Mouse (Mus musculus): ENCODE measurements around the gene Asic2. TPM values are rescaled to one million over a fixed set of nuclear protein-coding genes. Genes with fewer than 3 reads are reported as not detected.

Gene Asic2
- polyA plus RNA-seq, 1 experiment = 1.2 TPM

DNA sequence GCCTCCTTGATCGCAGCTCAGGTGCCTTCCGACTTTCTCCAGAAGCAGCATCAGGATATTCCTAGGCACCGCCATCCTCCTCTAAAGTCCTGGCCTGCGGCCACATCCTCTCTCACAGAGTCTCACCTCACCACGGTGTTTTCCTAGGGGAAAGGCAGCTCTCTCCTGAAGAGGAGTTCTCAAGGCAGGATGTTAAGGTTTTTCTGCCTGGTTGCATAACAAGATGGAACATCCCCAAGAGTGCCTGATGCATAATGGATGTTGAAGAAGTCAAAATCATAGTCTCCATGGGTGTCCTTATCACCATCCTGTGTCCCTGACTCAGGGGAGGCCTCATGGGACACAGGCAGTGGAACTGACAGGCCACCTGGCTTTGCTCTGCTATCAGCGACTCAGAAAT lies 1060.4 kb downstream of the Asic2 start:
- DNase-seq (ENCODE audit: low spot score) = no peak

DNA sequence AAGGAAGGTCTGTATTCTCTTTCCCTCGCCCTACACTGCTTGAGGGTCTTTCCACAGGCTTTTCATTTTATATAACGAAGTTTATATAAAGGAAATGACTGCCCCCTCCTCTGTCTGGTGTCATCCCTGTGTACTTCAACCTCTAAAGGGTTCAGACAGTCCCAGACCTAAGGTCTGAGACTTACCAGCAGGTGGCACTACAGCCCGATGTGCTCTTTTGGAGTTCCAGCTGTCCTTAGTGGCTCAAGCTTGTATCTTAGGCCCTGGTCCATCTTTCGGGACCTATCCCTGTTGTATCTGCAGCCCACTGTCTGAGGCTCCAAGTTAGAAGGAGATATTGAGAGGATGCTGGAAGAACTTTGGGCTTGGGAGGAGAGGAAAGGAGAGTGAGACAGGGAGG lies 1061.8 kb downstream of the Asic2 start:
- DNase-seq (ENCODE audit: low spot score) = peak; percentile 35

DNA sequence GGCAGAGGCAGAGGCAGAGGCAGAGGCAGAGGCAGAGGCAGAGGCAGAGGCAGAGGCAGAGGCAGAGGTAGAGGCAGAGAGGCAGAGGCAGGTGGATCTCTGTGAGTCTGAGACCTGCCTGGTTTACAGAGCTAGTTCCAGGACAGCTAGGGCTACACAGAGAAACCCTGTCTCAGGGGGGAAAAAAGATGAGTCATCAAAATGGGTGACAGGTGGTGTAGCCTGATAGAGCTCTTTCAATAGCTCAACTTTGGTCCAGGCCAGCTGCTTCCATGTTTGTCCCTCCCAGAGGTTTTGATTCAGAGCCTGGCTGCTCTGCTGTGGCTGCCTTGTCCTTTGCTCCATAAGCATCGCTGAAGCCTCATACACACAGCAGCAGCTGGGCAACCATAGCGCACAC lies 1063.7 kb downstream of the Asic2 start:
- no peak for DNase-seq (ENCODE audit: low spot score)

DNA sequence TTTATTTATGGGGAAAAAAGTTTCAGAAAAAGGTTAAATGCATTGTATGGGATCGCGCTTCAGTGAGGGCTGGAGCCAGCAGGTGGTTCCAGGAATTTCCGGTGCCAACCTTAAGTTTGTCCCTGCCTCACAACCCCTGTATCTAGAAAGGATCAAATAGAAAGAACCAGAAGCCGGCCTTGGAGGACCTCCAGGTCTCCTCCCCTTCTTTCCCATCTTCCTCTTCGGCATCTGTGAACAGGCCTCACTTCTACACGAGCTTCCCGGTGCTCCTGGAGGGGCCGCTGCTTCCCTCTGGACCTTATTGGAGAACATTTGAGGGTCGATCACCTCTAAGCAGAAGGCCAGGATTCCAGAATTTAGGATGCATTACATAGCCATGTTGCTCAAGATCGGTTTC lies 1064.8 kb downstream of the Asic2 start:
- DNase-seq (ENCODE audit: low spot score) = no peak

DNA sequence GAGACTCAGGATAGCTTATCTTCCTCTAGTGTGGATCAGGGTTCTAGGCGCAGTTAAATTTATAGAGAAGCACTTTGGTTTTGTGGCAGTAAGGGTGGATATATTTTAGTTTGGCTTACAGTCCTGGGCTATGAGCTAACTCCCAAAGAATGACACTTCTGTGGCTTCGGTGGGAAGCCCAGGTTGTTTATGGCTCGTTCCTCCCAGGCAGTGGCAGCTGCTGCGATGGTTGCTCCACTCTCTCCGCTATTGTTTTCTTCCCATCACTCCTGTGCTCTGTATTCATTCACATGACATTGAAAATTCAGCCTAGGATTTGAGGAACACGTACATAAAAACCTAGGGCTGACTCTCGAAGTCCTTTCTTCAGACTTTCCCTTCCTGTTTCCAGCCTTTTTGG lies 1065.6 kb downstream of the Asic2 start:
- DNase-seq (ENCODE audit: low spot score) = no peak

DNA sequence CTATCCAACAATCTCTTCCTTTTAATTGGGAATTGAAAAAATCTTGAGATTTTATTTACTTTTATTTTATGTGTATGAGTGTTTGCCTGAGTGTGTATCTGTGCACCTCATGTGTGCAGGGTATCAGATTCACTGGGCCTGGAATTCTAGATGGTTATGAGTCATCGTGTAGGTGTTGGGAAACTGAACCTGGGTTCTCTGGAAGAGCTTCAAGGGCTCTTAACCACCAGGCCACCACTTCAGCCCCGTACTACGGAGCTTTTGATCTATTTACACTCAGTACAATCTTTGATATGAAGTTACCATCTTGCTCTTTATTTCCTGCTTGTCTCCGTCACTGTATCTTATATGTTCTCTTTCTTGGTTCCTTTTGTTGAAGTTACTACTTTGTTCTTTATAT lies 1067.7 kb downstream of the Asic2 start:
- no peak for DNase-seq (ENCODE audit: low spot score)

DNA sequence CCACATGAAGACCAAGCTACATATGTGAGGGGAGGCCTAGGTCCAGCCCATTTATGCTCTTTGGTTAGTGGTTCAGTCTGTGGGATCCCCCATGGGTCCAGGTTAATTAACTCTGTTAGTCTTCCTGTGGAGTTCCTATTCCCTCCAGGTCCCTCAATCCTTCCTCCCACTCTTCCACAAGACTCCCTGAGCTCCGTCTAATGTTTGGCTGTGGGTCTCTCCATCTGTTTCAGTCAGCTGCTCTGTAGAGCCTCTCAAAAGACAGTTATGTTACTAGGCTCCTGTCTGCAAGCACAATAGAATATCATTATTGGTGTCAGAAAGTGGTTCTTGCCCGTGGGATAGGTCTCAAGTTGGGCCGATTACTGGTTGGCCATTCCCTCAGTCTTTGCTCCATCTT lies 1072.4 kb downstream of the Asic2 start:
- no peak for DNase-seq (ENCODE audit: low spot score)

DNA sequence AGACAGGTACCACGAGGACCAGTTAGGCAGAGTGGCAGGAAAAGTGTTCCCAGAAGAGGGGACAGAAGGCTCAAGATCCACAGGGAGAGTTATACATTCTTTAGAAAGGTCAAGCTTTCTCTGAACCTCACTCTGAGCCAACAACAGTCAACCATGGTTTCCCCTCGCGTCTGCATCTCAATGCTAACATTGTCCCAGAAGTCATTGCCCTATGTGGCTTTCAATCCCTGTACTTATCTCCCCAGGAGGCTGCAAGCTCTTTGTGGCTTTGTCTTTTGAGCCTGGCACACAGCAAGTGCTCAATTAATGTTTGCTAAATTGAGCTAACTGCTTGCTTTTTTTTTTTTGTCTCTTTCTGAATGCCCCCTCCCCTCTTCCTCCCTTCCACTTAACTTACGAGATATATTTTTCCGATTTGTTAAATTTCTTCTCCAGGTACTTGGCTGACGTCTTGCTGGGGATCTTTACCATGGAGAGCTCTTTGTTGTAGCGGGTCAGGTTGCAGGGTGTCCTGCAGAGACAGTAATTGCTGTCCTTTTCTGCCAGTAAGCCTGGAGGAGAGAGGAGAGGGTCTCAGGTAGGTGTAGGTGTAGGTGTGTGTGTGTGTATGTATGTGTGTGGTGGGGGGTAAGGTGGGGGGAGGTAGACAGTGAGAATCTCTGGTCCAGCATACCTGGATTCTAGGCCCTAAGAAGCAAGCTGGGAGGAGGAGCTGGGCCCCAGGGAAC lies 1078.8 kb downstream of the Asic2 start:
- DNase-seq (ENCODE audit: low spot score) = no peak

DNA sequence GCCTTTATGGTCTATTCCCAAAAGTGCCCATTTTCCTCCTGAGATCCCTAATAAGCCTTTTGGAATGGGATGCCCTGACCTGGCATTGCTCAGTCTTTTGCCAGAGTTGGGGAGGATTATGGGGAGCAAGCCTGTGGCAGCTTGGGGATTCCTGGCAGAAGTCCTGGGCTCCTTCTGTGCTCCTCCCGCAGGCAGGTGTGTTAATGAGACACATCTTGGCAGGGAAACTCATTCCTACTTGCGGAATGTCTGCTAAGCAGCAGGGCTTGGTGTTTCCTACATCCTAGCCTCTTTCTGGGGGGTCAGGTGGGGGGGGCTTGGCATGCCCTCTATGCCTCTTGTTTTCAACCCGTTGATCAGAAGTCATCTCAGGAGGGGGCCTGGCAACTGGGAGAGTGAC lies 1081.2 kb downstream of the Asic2 start:
- DNase-seq (ENCODE audit: low spot score) = no peak

DNA sequence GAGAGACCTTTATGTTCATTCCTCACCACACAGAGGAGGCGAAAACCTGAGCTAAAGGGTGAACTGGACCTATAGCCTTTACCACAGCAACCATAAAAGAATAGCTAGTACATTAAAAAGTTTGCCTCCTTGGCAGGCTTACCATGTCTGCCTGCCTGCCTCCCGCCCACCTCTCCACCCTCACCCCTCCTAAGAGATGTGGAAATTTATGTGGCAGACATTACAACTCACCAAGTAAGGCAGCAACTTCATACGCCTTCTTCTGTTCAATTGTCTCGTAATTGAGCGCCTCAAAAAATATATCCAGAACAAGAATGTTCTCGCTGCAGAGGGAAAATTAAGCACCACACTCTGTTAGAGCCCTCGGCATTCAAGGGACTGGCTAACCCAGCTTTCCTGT lies 1081.9 kb downstream of the Asic2 start:
- no peak for DNase-seq (ENCODE audit: low spot score)

DNA sequence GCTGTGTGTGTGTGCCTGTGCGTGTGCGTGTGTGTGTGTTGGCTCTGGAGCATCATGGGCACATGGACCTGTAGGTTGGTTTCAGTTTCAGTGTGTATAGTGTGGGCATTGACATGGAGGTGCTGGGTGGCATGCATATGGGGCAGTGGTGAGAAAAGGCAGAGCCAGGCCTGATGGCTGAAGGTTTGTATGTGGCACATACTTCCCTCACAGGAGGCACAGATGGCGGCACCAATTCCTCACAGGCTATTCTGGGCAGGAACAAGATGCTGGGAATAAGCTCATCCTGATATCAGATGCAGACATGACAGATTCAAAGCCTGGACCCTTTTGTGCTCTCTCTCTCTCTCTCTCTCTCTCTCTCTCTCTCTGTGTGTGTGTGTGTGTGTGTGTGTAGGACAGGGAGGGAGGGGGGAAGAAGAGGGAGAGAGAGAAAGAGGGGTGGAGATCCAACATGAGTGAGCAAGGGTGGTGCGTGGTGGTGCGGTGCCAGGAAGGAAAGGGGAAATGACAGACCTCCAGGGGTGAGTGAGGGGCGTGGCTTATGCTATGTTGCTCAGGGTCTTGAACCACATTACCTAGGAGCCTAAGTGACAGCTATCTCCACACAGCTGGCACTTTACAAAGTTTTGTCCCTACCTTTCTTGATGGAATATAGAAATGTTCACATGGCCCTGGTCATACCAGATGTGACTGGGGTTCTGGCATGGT lies 1083.6 kb downstream of the Asic2 start:
- no peak for DNase-seq (ENCODE audit: low spot score)

DNA sequence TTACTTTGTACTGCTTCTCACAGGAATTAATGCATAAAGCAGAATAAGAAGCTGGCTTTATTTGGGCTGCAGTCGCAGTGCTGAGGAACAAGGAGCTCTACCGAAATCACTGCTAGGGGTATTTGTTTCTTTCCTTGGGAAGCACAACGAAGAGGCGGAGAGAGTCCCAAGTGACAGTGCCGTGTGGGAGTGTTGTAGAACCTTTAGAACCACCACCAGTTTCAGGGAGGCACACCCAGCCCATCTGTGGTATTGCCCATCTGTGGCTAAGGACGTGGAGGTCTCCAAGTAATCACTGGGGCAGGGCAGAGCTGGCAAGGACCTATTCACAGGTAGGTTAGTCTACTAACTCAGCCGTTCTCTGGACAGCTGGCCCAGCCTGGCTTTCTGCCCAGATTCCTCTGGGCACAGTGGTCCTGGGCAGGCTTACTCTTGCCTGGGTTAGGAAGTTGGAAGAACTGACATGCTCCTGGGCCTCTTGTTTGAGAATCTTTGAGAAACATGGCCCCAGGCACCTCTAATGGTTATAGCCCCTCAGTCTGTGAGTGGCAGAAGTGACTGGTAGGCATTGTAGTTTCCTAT lies 1085.9 kb downstream of the Asic2 start:
- DNase-seq (ENCODE audit: low spot score) = no peak

DNA sequence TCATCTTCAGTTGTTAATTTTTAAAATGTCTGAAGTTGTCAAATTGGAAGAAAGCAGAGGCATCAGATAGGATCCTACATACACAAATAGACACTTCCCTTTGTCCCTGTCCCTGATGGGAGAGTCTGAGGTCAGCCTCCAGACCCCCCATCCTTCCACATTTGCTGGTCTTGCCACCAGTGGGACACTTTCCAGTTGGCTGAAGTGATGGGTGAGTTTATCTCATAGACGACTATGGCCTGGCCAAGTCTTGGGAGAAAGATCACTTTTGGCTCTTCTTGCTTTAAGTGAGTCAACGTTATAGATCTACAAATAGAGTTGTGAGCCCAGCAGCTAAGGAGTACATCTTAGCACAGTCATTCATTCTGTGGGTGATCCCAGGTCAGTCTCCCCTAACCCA lies 1090.2 kb downstream of the Asic2 start:
- no peak for DNase-seq (ENCODE audit: low spot score)

DNA sequence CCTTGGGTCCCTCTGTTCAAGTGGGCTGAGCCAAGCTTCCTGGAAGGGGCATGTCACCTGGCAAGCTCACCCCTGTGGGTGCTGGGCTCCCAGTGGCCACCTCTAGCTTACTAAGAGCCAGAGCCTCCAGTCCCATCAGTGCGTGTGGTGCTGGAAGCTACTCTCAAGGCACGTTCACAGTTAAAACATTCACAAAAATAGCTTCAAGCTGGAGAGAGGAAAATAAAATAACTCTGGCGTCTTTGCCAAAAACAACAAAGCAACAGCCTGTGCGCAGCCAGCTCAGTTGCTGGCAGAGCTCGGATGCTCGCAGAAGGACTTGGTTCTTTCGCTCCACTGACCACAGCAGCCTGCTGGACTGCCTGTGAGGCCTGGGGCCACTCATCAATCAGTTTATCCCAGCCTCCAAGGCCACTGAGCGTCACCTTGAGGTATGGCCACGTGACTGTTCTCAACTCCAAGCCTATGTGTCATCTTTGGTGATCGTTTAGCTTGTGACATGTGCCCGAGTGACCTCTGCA lies 1091.1 kb downstream of the Asic2 start:
- DNase-seq (ENCODE audit: low spot score) = no peak

DNA sequence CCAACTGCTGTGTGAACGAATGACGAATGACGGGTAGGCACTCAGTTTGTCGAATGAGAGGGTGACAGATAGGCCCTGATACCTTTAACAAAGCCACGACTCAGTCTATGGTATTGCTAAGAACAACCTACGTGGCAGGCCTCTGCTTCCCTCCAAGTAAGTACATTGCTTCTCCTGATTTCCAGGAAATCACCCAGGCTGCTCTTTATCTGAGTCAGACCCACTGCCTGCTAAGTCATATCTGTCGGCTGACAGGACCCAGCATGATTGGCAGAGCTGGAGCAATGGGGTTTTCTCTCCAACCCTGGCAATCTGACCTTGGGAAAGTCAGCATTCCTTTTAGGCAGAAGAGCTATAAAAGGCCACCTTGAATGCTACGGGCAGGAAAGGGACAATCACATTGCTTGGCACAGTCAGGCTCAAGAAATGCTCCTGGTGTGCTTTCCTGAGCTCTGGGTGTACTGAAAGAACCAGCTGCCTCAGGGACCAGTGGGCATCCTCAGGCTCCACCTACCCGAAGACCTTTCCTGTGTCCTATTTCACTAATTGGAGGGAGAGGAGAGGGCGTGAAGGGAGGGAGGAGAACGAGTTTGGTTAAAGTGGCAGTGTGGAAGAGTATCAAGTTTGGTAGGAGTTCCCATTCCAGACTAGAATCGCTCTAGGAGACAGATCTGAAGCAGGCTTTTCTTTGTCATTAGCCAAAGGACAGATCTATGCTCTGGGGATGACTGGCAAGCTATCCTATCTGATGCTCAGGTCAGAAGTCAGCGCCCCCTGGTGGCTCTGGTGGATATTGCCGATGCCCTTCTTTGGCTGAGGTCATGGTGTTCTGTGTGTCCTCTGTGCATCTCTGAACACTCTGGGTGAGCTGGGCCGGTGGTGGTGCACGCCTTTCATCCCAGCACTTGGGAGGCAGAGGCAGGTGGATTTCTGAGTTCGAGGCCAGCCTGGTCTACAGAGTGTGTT lies 1095.5 kb downstream of the Asic2 start:
- DNase-seq (ENCODE audit: low spot score) = peak; percentile 44

DNA sequence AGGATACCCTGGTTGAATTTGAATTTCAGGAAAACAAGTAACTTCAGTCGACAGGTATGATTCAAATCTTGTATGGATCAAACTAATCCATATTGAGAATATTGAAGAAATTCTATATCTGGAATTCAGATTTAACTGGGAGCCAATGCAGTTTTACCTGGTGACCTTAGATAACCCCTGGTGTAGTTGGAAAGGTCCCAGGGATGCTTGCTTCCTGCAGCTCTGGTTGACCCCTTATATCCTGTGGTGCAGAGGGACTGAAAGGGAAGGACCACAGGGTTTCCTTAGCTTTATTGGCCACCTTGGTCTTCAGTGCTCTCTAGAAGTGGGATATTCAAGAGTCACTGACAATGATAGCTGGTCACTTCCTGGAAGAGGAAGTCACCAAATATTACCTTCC lies 1100.2 kb downstream of the Asic2 start:
- DNase-seq (ENCODE audit: low spot score) = no peak

DNA sequence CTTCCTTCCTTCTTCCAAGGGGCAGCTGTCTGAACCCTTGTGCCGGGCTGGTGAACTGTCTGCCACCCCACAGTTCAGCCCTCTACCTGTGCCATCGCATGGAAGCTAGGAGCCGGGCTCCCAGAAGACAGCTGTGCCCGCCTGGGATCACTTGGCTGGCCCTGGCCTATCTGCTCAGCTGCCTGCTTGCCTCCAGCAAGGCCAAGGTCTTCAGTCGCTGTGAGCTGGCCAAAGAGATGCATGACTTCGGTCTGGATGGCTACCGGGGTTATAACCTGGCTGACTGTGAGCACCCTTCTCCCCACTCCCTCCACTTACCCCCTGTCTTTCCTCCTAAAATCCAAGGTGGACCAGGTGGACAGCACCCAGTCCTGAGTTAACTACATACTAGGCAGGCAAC lies 1105.3 kb downstream of the Asic2 start:
- no peak for DNase-seq (ENCODE audit: low spot score)

DNA sequence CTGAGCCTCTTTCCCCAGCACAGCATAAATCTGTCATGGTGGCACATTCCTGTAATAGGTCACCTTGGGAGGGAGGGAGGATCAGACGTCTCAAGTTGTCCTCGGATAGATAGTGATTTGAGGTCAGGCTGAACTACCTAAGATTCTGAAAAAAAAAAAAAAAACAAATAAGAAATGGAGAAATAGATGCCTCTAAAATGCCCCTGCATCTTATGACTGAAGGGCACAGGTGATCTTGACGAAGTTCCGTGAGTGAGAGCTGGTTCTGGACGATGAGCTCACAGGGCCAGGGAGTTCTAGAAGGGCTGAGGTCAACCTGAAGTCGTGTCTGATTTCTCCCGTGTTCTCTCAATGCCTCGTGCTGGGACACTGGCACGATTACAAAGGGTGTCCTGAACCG lies 1110.2 kb downstream of the Asic2 start, which contains the start of gene Spaca3:
Gene Spaca3 (plus strand): TSS at position 301 of the 400 bp plus-strand sequence.
- DNase-seq (ENCODE audit: low spot score) = no peak

DNA sequence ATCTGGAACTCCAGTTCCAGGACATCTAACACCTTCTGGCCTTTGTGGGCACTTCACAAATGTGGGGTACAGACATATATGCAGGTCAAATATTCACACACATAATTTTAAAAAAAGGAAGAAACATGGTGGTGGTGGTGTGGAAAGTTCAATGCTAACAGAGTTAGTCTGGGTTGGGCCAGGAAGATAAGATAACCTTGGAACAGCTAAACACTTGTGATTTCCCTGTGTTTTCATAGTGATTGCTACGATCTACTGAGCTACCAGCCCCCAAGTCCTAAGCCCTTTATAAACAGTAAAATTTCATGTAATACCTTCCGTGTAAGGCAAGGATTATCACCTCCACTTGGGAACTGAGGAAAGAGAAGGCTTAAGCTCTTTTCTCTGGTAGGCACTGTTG lies 1111.4 kb downstream of the Asic2 start:
- no peak for DNase-seq (ENCODE audit: low spot score)

DNA sequence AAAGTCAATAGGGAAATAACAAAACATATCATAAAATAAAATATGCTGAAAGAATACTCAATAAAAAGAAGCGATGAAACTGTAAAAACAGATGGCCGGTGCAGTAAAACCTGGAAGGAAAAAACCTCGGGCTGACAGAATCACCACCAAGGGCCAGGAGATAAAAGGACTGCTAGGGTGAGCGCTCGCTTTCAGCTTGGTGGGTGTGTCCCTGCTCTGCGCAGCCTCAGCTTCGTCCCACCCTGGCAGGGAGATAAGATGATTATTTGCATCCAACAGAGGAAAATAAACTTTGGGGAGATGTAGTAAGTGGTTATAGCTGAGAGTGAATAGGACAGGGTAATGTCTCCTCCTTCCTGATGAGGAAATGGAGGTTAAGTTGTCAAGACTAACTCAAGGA lies 1113.3 kb downstream of the Asic2 start:
- DNase-seq (ENCODE audit: low spot score) = no peak

DNA sequence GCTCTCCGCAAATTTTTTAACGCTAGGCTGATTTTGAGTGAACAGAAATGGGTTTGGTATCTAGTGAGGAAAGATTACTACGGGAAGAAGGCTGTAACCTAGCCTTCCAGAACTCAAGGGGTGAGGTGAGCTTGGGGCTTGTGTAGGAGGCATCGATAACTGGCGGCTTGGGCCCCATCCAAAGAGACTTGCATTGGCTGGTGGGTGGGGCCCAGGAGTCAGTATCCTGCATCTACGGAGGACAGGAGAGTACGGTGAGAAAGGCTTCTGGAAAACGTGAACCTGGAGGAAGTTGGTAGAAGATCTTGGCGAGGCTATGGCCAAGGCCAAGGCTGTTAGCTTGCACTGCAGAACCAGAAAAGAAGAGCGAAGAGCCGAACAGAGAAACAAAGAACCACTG lies 1113.8 kb downstream of the Asic2 start:
- no peak for DNase-seq (ENCODE audit: low spot score)

DNA sequence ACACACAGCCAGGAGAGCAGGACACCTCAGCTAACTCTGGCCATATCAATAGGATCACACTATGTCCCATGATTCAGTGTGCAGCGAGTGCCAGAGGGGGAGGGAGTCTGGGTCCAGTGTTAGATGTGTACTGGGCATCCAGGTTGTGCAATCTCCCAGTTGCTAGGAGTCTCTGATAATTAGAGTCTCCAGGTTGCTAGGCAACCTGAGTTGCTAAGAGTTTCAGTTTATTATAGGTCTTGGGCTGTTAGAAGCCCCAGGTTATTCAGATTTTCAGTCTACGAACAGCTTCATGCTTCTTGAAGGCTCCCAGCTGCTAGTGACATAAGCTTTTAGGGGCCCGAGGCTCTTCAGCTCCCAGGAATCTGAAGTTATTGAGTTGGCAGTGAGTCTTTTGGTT lies 1115.2 kb downstream of the Asic2 start:
- no peak for DNase-seq (ENCODE audit: low spot score)

Data from urinary bladder, adult 2 months (tissue).